ENCODE assay signal across 8 mouse cellular contexts in genomic region chr11:107471071-107471720, GRCm38 (mm10). TPM values are rescaled to one million over a fixed set of nuclear protein-coding genes. Genes with fewer than 3 reads are reported as not detected.
DNase-seq lines count a peak whose midpoint lies in the region; ATAC-seq and TF ChIP-seq lines count a peak whose summit lies in the region.

No protein-coding gene starts in this region.

- no peak overlapping the region for H3K27ac ChIP-seq in cerebellum, adult 2 months (ENCODE audit: insufficient read depth, low read length)
- peak overlapping the region; percentile 75 for H3K27ac ChIP-seq in thymus, adult 2 months (ENCODE audit: control insufficient read depth, insufficient read depth, low read length)
- peak overlapping the region; percentile 96 for H3K27ac ChIP-seq in limb, embryonic 15.5 days

- no peak for TF ChIP-seq POLR2A in cerebellum, adult 2 months (IDR thresholded peaks at IDR 0.05; ENCODE audit: borderline replicate concordance, insufficient read depth, low read length)
- no peak for TF ChIP-seq POLR2A in thymus, adult 2 months (IDR thresholded peaks at IDR 0.05; ENCODE audit: control insufficient read depth, extremely low read depth, insufficient read depth, low read length, poor library complexity)

- WGBS in cerebellum, adult 2 months = 24% methylated on average over 11 of the region's 11 CpGs
- WGBS in thymus, adult 2 months = 1% methylated on average over 11 of the region's 11 CpGs
- 2% methylated on average over 11 of the region's 11 CpGs for WGBS in limb, embryonic 15.5 days

- peak overlapping the region; percentile 78 for H3K4me2 ChIP-seq in limb, embryonic 15.5 days

- DNase-seq in cerebellum, adult 2 months = no peak
- DNase-seq in cerebellum, adult 18-20 months = no peak
- no peak for DNase-seq in thymus, adult 2 months
- no peak for DNase-seq in thymus, postnatal 25 days
- DNase-seq in B cell, adult 2 months = no peak
- no peak for DNase-seq in cerebellum, adult 8-10 months
- no peak for DNase-seq in right cerebral cortex, postnatal 36 days (ENCODE audit: low spot score in 2 of 2)

- no peaks in the 10 kb centered on the region for H3K27me3 ChIP-seq in cerebellum, adult 2 months (ENCODE audit: control insufficient read depth, insufficient read depth, low read length)
- H3K27me3 ChIP-seq in thymus, adult 2 months (ENCODE audit: control insufficient read depth, insufficient read depth, low read length) = no peaks in the 10 kb centered on the region
- H3K27me3 ChIP-seq in limb, embryonic 15.5 days = no peaks in the 10 kb centered on the region

- H3K4me3 ChIP-seq in cerebellum, adult 2 months (replicated peaks; ENCODE audit: insufficient read depth, low read depth, low read length) = peak overlapping the region; percentile 72
- peak overlapping the region; percentile 75 for H3K4me3 ChIP-seq in thymus, adult 2 months (ENCODE audit: control insufficient read depth, insufficient read depth, low read length)
- H3K4me3 ChIP-seq in limb, embryonic 15.5 days = peak overlapping the region; percentile 82

- peaks cover 6% of the 10 kb centered on the region; the same call in 1 of the 2 replicates for H3K4me1 ChIP-seq in cerebellum, adult 2 months (ENCODE audit: control insufficient read depth, insufficient read depth, low read length)
- H3K4me1 ChIP-seq in thymus, adult 2 months (replicated peaks; ENCODE audit: control insufficient read depth, insufficient read depth, low read length) = peaks cover 12% of the 10 kb centered on the region
- H3K4me1 ChIP-seq in limb, embryonic 15.5 days = peaks cover 27% of the 10 kb centered on the region

- H3K9me3 ChIP-seq in limb, embryonic 15.5 days = no peaks in the 10 kb centered on the region

- ATAC-seq in limb, embryonic 15.5 days (ENCODE audit: insufficient number of reproducible peaks, low FRiP score, low TSS enrichment, low read depth) = no peak

- H3K36me3 ChIP-seq in thymus, adult 2 months (ENCODE audit: control insufficient read depth, insufficient read depth, low read length) = no peaks in the 10 kb centered on the region
- H3K36me3 ChIP-seq in limb, embryonic 15.5 days = no peaks in the 10 kb centered on the region

- no peak for TF ChIP-seq CTCF in cerebellum, adult 2 months (IDR thresholded peaks at IDR 0.05; ENCODE audit: borderline replicate concordance, insufficient read depth, low read depth, low read length)
- no peak for TF ChIP-seq CTCF in thymus, adult 2 months (IDR thresholded peaks at IDR 0.05; ENCODE audit: borderline replicate concordance, control insufficient read depth, extremely low read depth, insufficient read depth, low read length, poor library complexity)

- H3K9ac ChIP-seq in limb, embryonic 15.5 days = peak overlapping the region; percentile 87; the same call in 1 of the 2 replicates

RNA-seq across cellular contexts. Expression of gene Pitpnc1, which starts 0.7 kb away (rescaled TPM):
- polyA plus RNA-seq in cerebellum, adult 2 months (2012; rRNA removed) = 26.7 and 30.0 TPM in 2 replicates
- polyA plus RNA-seq in thymus, adult 2 months (2012; rRNA removed) = 11.3 and 12.2 TPM in 2 replicates
- polyA plus RNA-seq in limb, embryonic 15.5 days (2015; fragmentation: Nextera tagmentation; extraction: Ambion mirVana) = 22.7 and 25.2 TPM in 2 replicates

RNA-seq across cellular contexts. Expression of gene Psmd12, which starts 8.1 kb away (rescaled TPM):
- polyA plus RNA-seq in cerebellum, adult 2 months (2012; rRNA removed) = 71.5 and 76.4 TPM in 2 replicates
- polyA plus RNA-seq in thymus, adult 2 months (2012; rRNA removed) = 15.8 and 17.0 TPM in 2 replicates
- polyA plus RNA-seq in limb, embryonic 15.5 days (2015; fragmentation: Nextera tagmentation; extraction: Ambion mirVana) = 157 and 165 TPM in 2 replicates
